Mouse (Mus musculus): ENCODE measurements around the gene Hs6st3. TPM values are rescaled to one million over a fixed set of nuclear protein-coding genes. Genes with fewer than 3 reads are reported as not detected.

The Hs6st3 gene
- polyA plus RNA-seq, 1 experiment from 2014 or later, result 1.4 TPM

- ATAC-seq (ENCODE audit: insufficient read depth) (no peak), DNase-seq (peak; percentile 62)
- Histone ChIP-seq H3K27me3 (ENCODE audit: insufficient read depth, low read length) (peaks cover 42% of the 10 kb centered on the region), H3K27ac (ENCODE audit: low read depth) (no peak overlapping the region), H3K4me2 (peak overlapping the region; percentile 87), H3K9me3 (ENCODE audit: low read depth, low read length) (no peaks in the 10 kb centered on the region), H3K36me3 (ENCODE audit: insufficient read depth) (no peaks in the 10 kb centered on the region), H3K4me3 (ENCODE audit: low read depth, low read length) (peak overlapping the region; percentile 68), H3K9ac (0 out of 2 replicates have a peak overlapping the region, but pooled peaks have one; percentile 68), H3K4me1 (ENCODE audit: insufficient read depth) (peaks cover 5% of the 10 kb centered on the region; the same call in 1 of the 2 replicates)
- TF ChIP-seq CTCF (IDR thresholded peaks at IDR 0.05; ENCODE audit: low read depth), result no peak
- WGBS, result 36% methylated on average over 9 of the region's 9 CpGs
Observed at GRCm38 (mm10) chr14:119139381-119139950, 1.3 kb downstream of the Hs6st3 start.

- no peak overlapping the region for H3K4me2 ChIP-seq
- H3K9ac ChIP-seq, result no peak overlapping the region
- H3K27ac ChIP-seq (ENCODE audit: low read depth), result no peak overlapping the region
- peaks cover 16% of the 10 kb centered on the region; the same call in 1 of the 2 replicates for H3K9me3 ChIP-seq (ENCODE audit: low read depth, low read length)
- ATAC-seq (ENCODE audit: insufficient read depth), result no peak
- no peaks in the 10 kb centered on the region for H3K36me3 ChIP-seq (ENCODE audit: insufficient read depth)
- no peak for TF ChIP-seq CTCF (IDR thresholded peaks at IDR 0.05; ENCODE audit: low read depth)
- no peak for DNase-seq
- WGBS, result 68% methylated on average over 2 of the region's 2 CpGs
- no peaks in the 10 kb centered on the region for H3K4me1 ChIP-seq (ENCODE audit: insufficient read depth)
- no peak overlapping the region for H3K4me3 ChIP-seq (ENCODE audit: low read depth, low read length)
- H3K27me3 ChIP-seq (ENCODE audit: insufficient read depth, low read length), result no peaks in the 10 kb centered on the region
Observed at GRCm38 (mm10) chr14:119153088-119153487, 14.9 kb downstream of the Hs6st3 start.

GRCm38 (mm10) chr14:119193905-119194304 is 55.8 kb downstream of the Hs6st3 start:
- H3K4me2 ChIP-seq, result no peak overlapping the region
- WGBS, result 83% methylated on average over 9 of the region's 9 CpGs

GRCm38 (mm10) chr14:119203508-119203907 is 65.4 kb downstream of the Hs6st3 start:
- TF ChIP-seq CTCF (IDR thresholded peaks at IDR 0.05; ENCODE audit: low read depth), result no peak
- H3K36me3 ChIP-seq (ENCODE audit: insufficient read depth), result no peaks in the 10 kb centered on the region
- DNase-seq, result no peak
- no peak for ATAC-seq (ENCODE audit: insufficient read depth)
- H3K27ac ChIP-seq (ENCODE audit: low read depth), result no peak overlapping the region
- H3K9ac ChIP-seq, result no peak overlapping the region
- H3K27me3 ChIP-seq (ENCODE audit: insufficient read depth, low read length), result no peaks in the 10 kb centered on the region
- H3K4me2 ChIP-seq, result no peak overlapping the region
- no peak overlapping the region for H3K4me3 ChIP-seq (ENCODE audit: low read depth, low read length)
- H3K9me3 ChIP-seq (ENCODE audit: low read depth, low read length), result no peaks in the 10 kb centered on the region
- no peaks in the 10 kb centered on the region for H3K4me1 ChIP-seq (ENCODE audit: insufficient read depth)
- WGBS, result 75% methylated on average over 7 of the region's 7 CpGs

More at GRCm38 (mm10) chr14:119193905-119194304, 55.8 kb downstream of the Hs6st3 start:
- DNase-seq (no peak), ATAC-seq (ENCODE audit: insufficient read depth) (no peak)
- no peak overlapping the region for H3K27ac ChIP-seq (ENCODE audit: low read depth)
- no peaks in the 10 kb centered on the region for H3K4me1 ChIP-seq (ENCODE audit: insufficient read depth)
- no peaks in the 10 kb centered on the region for H3K36me3 ChIP-seq (ENCODE audit: insufficient read depth)
- H3K27me3 ChIP-seq (ENCODE audit: insufficient read depth, low read length), result no peaks in the 10 kb centered on the region
- no peaks in the 10 kb centered on the region for H3K9me3 ChIP-seq (ENCODE audit: low read depth, low read length)
- H3K9ac ChIP-seq, result no peak overlapping the region
- no peak for TF ChIP-seq CTCF (IDR thresholded peaks at IDR 0.05; ENCODE audit: low read depth)
- no peak overlapping the region for H3K4me3 ChIP-seq (ENCODE audit: low read depth, low read length)

- Histone ChIP-seq H3K4me1 (ENCODE audit: insufficient read depth) (no peaks in the 10 kb centered on the region), H3K9ac (no peak overlapping the region), H3K27ac (ENCODE audit: low read depth) (no peak overlapping the region), H3K4me2 (no peak overlapping the region), H3K9me3 (ENCODE audit: low read depth, low read length) (no peaks in the 10 kb centered on the region), H3K4me3 (ENCODE audit: low read depth, low read length) (no peak overlapping the region), H3K36me3 (ENCODE audit: insufficient read depth) (no peaks in the 10 kb centered on the region), H3K27me3 (ENCODE audit: insufficient read depth, low read length) (no peaks in the 10 kb centered on the region)
- TF ChIP-seq CTCF (IDR thresholded peaks at IDR 0.05; ENCODE audit: low read depth), result no peak
- ATAC-seq (ENCODE audit: insufficient read depth), result peak; percentile 41; the same call in 1 of the 2 replicates
- 63% methylated on average over 13 of the region's 13 CpGs for WGBS
- DNase-seq, result peak; percentile 20
Observed at GRCm38 (mm10) chr14:119215576-119216309, 77.6 kb downstream of the Hs6st3 start.

- WGBS, result 84% methylated on average over 3 of the region's 3 CpGs
- H3K4me1 ChIP-seq (ENCODE audit: insufficient read depth), result no peaks in the 10 kb centered on the region
- no peak overlapping the region for H3K4me3 ChIP-seq (ENCODE audit: low read depth, low read length)
- ATAC-seq (ENCODE audit: insufficient read depth) (no peak), DNase-seq (no peak)
- H3K36me3 ChIP-seq (ENCODE audit: insufficient read depth), result no peaks in the 10 kb centered on the region
- no peak overlapping the region for H3K4me2 ChIP-seq
- H3K27ac ChIP-seq (ENCODE audit: low read depth), result no peak overlapping the region
- no peaks in the 10 kb centered on the region for H3K27me3 ChIP-seq (ENCODE audit: insufficient read depth, low read length)
- no peak overlapping the region for H3K9ac ChIP-seq
- TF ChIP-seq CTCF (IDR thresholded peaks at IDR 0.05; ENCODE audit: low read depth), result no peak
- H3K9me3 ChIP-seq (ENCODE audit: low read depth, low read length), result no peaks in the 10 kb centered on the region
Observed at GRCm38 (mm10) chr14:119227709-119228338, 89.7 kb downstream of the Hs6st3 start.

- TF ChIP-seq CTCF (IDR thresholded peaks at IDR 0.05; ENCODE audit: low read depth), result no peak
- Histone ChIP-seq H3K4me2 (no peak overlapping the region), H3K27me3 (ENCODE audit: insufficient read depth, low read length) (no peaks in the 10 kb centered on the region), H3K9ac (no peak overlapping the region), H3K9me3 (ENCODE audit: low read depth, low read length) (no peaks in the 10 kb centered on the region), H3K4me3 (ENCODE audit: low read depth, low read length) (no peak overlapping the region), H3K27ac (ENCODE audit: low read depth) (no peak overlapping the region), H3K4me1 (ENCODE audit: insufficient read depth) (no peaks in the 10 kb centered on the region), H3K36me3 (ENCODE audit: insufficient read depth) (no peaks in the 10 kb centered on the region)
- no peak for ATAC-seq (ENCODE audit: insufficient read depth)
- WGBS, result 88% methylated on average over 2 of the region's 2 CpGs
- DNase-seq, result no peak
Observed at GRCm38 (mm10) chr14:119233598-119233997, 95.5 kb downstream of the Hs6st3 start.

Measured in lung, embryonic 14.5 days (tissue).